ENCODE assay signal across 8 mouse cellular contexts in genomic region chr14:97559559-97559958, GRCm38 (mm10).
DNase-seq lines count a peak whose midpoint lies in the region; ATAC-seq lines count a peak whose summit lies in the region.

No protein-coding gene starts in this region.

- 4% methylated on average over 1 of the region's 1 CpGs for whole genome bisulfite sequencing in embryonic facial prominence, embryonic 10.5 days
- 6% methylated on average over 1 of the region's 1 CpGs for WGBS in lung, embryonic 16.5 days

- no peaks in the 10 kb centered on the region for H3K27me3 ChIP-seq in embryonic facial prominence, embryonic 10.5 days (replicated peaks; ENCODE audit: low read depth, poor library complexity, severe bottlenecking)
- H3K27me3 ChIP-seq in lung, embryonic 16.5 days (ENCODE audit: control insufficient read depth, insufficient read depth, low read depth, low read length), result no peaks in the 10 kb centered on the region

- no peaks in the 10 kb centered on the region for H3K9me3 ChIP-seq in embryonic facial prominence, embryonic 10.5 days
- no peaks in the 10 kb centered on the region for H3K9me3 ChIP-seq in lung, embryonic 16.5 days (ENCODE audit: control insufficient read depth, low read length)

- H3K27ac ChIP-seq in embryonic facial prominence, embryonic 10.5 days (replicated peaks), result no peak overlapping the region
- H3K27ac ChIP-seq in lung, embryonic 16.5 days (ENCODE audit: low read length), result no peak overlapping the region

- no peak overlapping the region for H3K4me3 ChIP-seq in embryonic facial prominence, embryonic 10.5 days
- no peak overlapping the region for H3K4me3 ChIP-seq in lung, embryonic 16.5 days (ENCODE audit: low read length)

- H3K9ac ChIP-seq in lung, embryonic 16.5 days (ENCODE audit: low read length), result no peak overlapping the region

- no peak overlapping the region for H3K4me2 ChIP-seq in lung, embryonic 16.5 days (ENCODE audit: low read depth, low read length)

- H3K36me3 ChIP-seq in embryonic facial prominence, embryonic 10.5 days (replicated peaks), result no peaks in the 10 kb centered on the region
- no peaks in the 10 kb centered on the region for H3K36me3 ChIP-seq in lung, embryonic 16.5 days (ENCODE audit: control insufficient read depth, insufficient read depth, low read length)

- peaks cover 7% of the 10 kb centered on the region; the same call in 1 of the 2 replicates for H3K4me1 ChIP-seq in embryonic facial prominence, embryonic 10.5 days
- H3K4me1 ChIP-seq in lung, embryonic 16.5 days (replicated peaks; ENCODE audit: control insufficient read depth, insufficient read depth, low read length), result peaks cover 3% of the 10 kb centered on the region; the same call in 1 of the 2 replicates

- peak; percentile 78 for ATAC-seq in lung, embryonic 16.5 days (ENCODE audit: low read depth)
- ATAC-seq in monocyte, adult 5-6 weeks (replicated peaks; ENCODE audit: insufficient number of reproducible peaks, low FRiP score, low TSS enrichment, poor library complexity, severe bottlenecking), result no peak

- peak; percentile 3 for DNase-seq in gastrocnemius, adult 18-20 months (ENCODE audit: low spot score)
- DNase-seq in gastrocnemius, postnatal 4 days (ENCODE audit: low spot score in 2 of 2), result no peak
- peak; percentile 47 for DNase-seq in 3T3-L1 (ENCODE audit: low read depth, low spot score)
- DNase-seq in embryonic facial prominence, embryonic 10.5 days (ENCODE audit: low spot score), result peak; percentile 27
- no peak for DNase-seq in right cerebral cortex, postnatal 10 days (ENCODE audit: low spot score in 2 of 2)
- DNase-seq in cerebellum, adult 18-20 months, result no peak

Comparison
In these comparisons a context has a peak if more than half of its experiments do, and no peak if none do; other contexts are left out.
1. DNase-seq: peak in gastrocnemius, adult 18-20 months (single experiment), 3T3-L1 (single experiment) and embryonic facial prominence, embryonic 10.5 days (single experiment); none in gastrocnemius, postnatal 4 days (0 of 2), right cerebral cortex, postnatal 10 days (0 of 2) and cerebellum, adult 18-20 months (0 of 2).